Mouse (Mus musculus): ENCODE measurements around the gene Sept7. TPM values are rescaled to one million over a fixed set of nuclear protein-coding genes. Genes with fewer than 3 reads are reported as not detected.

Sept7 gene
- polyA plus RNA-seq, 2 experiments, result 32.6 to 86.3 TPM

DNA sequence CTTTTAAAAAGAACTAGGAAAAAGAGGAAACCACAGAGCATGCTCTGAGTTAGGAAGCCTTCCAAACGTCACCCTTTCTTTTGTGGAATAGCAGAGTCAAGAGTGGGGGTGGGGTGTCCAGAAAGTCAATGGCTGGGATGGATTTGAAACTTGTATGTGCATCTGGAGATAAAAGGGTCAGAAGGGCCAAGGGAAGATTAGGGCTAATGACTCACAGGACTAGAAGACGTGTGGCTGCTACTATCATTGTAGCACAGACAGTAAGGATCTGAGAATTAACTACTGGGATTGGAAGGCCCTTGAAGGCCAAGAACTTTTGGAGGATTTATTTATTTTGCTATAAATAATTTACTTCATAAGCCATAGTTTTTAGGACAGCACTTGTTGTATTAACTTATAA, 36.0 kb upstream of the Sept7 start:
- Histone ChIP-seq H3K9ac (replicated peaks) (no peak overlapping the region), H3K27me3 (ENCODE audit: control insufficient read depth, insufficient read depth, low read length) (no peaks in the 10 kb centered on the region), H3K9me3 (ENCODE audit: control insufficient read depth, low read length) (no peaks in the 10 kb centered on the region), H3K36me3 (replicated peaks; ENCODE audit: control insufficient read depth, insufficient read depth, low read depth) (no peaks in the 10 kb centered on the region), H3K27ac (no peak overlapping the region), H3K4me2 (ENCODE audit: low read depth) (no peak overlapping the region), H3K4me3 (ENCODE audit: insufficient read depth in 1 of 2, low read depth in 2 of 2, low read length in 2 of 2) (no peak overlapping the region), H3K4me1 (replicated peaks; ENCODE audit: control insufficient read depth in 2 of 2, insufficient read depth in 2 of 2, low read length in 1 of 2) (peaks cover 0 to 8% of the 10 kb centered on the region in 2 experiments; a peak in 2 of 4 replicates)
- 2% methylated on average over 2 of the region's 2 CpGs for WGBS (ENCODE audit: insufficient replicate concordance)
- TF ChIP-seq CTCF (IDR thresholded peaks at IDR 0.05; ENCODE audit: low read depth) (no peak), EP300 (IDR thresholded peaks at IDR 0.05; ENCODE audit: low read depth) (no peak)
- DNase-seq (ENCODE audit: low read depth in 3 of 3, low spot score in 3 of 3) (no peak), ATAC-seq (ENCODE audit: insufficient read depth) (no peak)

GRCm38 (mm10) chr9:25218954-25219353, 33.3 kb upstream of the Sept7 start:
- no peak for DNase-seq (ENCODE audit: low read depth in 3 of 3, low spot score in 3 of 3)
- Histone ChIP-seq H3K27ac (no peak overlapping the region), H3K36me3 (replicated peaks; ENCODE audit: control insufficient read depth, insufficient read depth, low read depth) (no peaks in the 10 kb centered on the region), H3K4me2 (ENCODE audit: low read depth) (no peak overlapping the region), H3K9me3 (ENCODE audit: control insufficient read depth, low read length) (no peaks in the 10 kb centered on the region), H3K9ac (replicated peaks) (no peak overlapping the region), H3K4me1 (replicated peaks; ENCODE audit: control insufficient read depth in 2 of 2, insufficient read depth in 2 of 2, low read length in 1 of 2) (peaks cover 0 to 8% of the 10 kb centered on the region in 2 experiments; a peak in 2 of 4 replicates), H3K4me3 (ENCODE audit: insufficient read depth in 1 of 2, low read depth in 2 of 2, low read length in 2 of 2) (no peak overlapping the region), H3K27me3 (ENCODE audit: control insufficient read depth, insufficient read depth, low read length) (no peaks in the 10 kb centered on the region)
- 51% methylated on average over 3 of the region's 3 CpGs for WGBS (ENCODE audit: insufficient replicate concordance)
- no peak for ATAC-seq (ENCODE audit: insufficient read depth)
- no peak for TF ChIP-seq CTCF (IDR thresholded peaks at IDR 0.05; ENCODE audit: low read depth)
- no peak for TF ChIP-seq EP300 (IDR thresholded peaks at IDR 0.05; ENCODE audit: low read depth)

DNA sequence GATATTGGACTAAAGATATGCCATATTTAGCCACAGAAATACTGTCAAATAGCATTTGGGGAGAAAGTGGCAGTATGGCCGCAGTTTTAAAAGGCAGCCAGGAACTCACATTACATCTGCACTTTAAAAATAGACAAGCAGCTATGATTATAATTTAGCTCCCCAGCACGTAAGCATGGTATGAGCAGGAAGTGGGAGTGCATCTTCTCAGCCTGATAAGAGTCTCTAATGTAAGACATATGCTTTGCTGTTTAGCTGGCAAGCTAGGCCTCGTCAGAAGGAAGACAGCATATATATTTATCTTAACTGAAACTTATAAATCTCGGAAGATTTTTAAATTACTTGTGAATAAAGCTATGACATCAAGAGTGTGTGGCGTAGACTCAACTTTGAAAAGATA, 32.4 kb upstream of the Sept7 start:
- 19% methylated on average over 5 of the region's 5 CpGs for WGBS (ENCODE audit: insufficient replicate concordance)
- peaks cover 0 to 7% of the 10 kb centered on the region in 2 experiments; a peak in 2 of 4 replicates for H3K4me1 ChIP-seq (replicated peaks; ENCODE audit: control insufficient read depth in 2 of 2, insufficient read depth in 2 of 2, low read length in 1 of 2)
- no peak for DNase-seq (ENCODE audit: low read depth in 3 of 3, low spot score in 3 of 3)

GRCm38 (mm10) chr9:25224959-25225358, 27.3 kb upstream of the Sept7 start:
- Histone ChIP-seq H3K27me3 (ENCODE audit: control insufficient read depth, insufficient read depth, low read length) (no peaks in the 10 kb centered on the region), H3K4me3 (ENCODE audit: insufficient read depth in 1 of 2, low read depth in 2 of 2, low read length in 2 of 2) (no peak overlapping the region), H3K9me3 (ENCODE audit: control insufficient read depth, low read length) (no peaks in the 10 kb centered on the region), H3K36me3 (replicated peaks; ENCODE audit: control insufficient read depth, insufficient read depth, low read depth) (no peaks in the 10 kb centered on the region), H3K4me2 (ENCODE audit: low read depth) (no peak overlapping the region), H3K27ac (no peak overlapping the region), H3K9ac (replicated peaks) (no peak overlapping the region), H3K4me1 (replicated peaks; ENCODE audit: control insufficient read depth in 2 of 2, insufficient read depth in 2 of 2, low read length in 1 of 2) (no peaks in the 10 kb centered on the region)
- TF ChIP-seq CTCF (IDR thresholded peaks at IDR 0.05; ENCODE audit: low read depth) (no peak), EP300 (IDR thresholded peaks at IDR 0.05; ENCODE audit: low read depth) (no peak)
- WGBS (ENCODE audit: insufficient replicate concordance), result 66% methylated on average over 4 of the region's 4 CpGs
- ATAC-seq (ENCODE audit: insufficient read depth) (no peak), DNase-seq (ENCODE audit: low read depth in 3 of 3, low spot score in 3 of 3) (no peak)

More for the DNA sequence above, 32.4 kb upstream of the Sept7 start:
- TF ChIP-seq EP300 (IDR thresholded peaks at IDR 0.05; ENCODE audit: low read depth), result no peak
- TF ChIP-seq CTCF (IDR thresholded peaks at IDR 0.05; ENCODE audit: low read depth), result no peak
- H3K27ac ChIP-seq, result no peak overlapping the region
- no peaks in the 10 kb centered on the region for H3K36me3 ChIP-seq (replicated peaks; ENCODE audit: control insufficient read depth, insufficient read depth, low read depth)
- no peak overlapping the region for H3K9ac ChIP-seq (replicated peaks)
- H3K4me3 ChIP-seq (ENCODE audit: insufficient read depth in 1 of 2, low read depth in 2 of 2, low read length in 2 of 2), result no peak overlapping the region
- no peak for ATAC-seq (ENCODE audit: insufficient read depth)
- H3K4me2 ChIP-seq (ENCODE audit: low read depth), result no peak overlapping the region
- H3K27me3 ChIP-seq (ENCODE audit: control insufficient read depth, insufficient read depth, low read length), result no peaks in the 10 kb centered on the region
- no peaks in the 10 kb centered on the region for H3K9me3 ChIP-seq (ENCODE audit: control insufficient read depth, low read length)

- no peak for ATAC-seq (ENCODE audit: insufficient read depth)
- H3K9ac ChIP-seq (replicated peaks), result no peak overlapping the region
- H3K27me3 ChIP-seq (ENCODE audit: control insufficient read depth, insufficient read depth, low read length), result no peaks in the 10 kb centered on the region
- no peak overlapping the region for H3K4me2 ChIP-seq (ENCODE audit: low read depth)
- DNase-seq (ENCODE audit: low read depth in 3 of 3, low spot score in 3 of 3), result no peak
- H3K4me1 ChIP-seq (replicated peaks; ENCODE audit: control insufficient read depth in 2 of 2, insufficient read depth in 2 of 2, low read length in 1 of 2), result no peaks in the 10 kb centered on the region
- no peak overlapping the region for H3K4me3 ChIP-seq (ENCODE audit: insufficient read depth in 1 of 2, low read depth in 2 of 2, low read length in 2 of 2)
- H3K36me3 ChIP-seq (replicated peaks; ENCODE audit: control insufficient read depth, insufficient read depth, low read depth), result no peaks in the 10 kb centered on the region
- no peak overlapping the region for H3K27ac ChIP-seq
- TF ChIP-seq EP300 (IDR thresholded peaks at IDR 0.05; ENCODE audit: low read depth) (no peak), CTCF (IDR thresholded peaks at IDR 0.05; ENCODE audit: low read depth) (no peak)
- WGBS (ENCODE audit: insufficient replicate concordance), result 48% methylated on average over 6 of the region's 6 CpGs
- no peaks in the 10 kb centered on the region for H3K9me3 ChIP-seq (ENCODE audit: control insufficient read depth, low read length)
Observed at GRCm38 (mm10) chr9:25229740-25230139, 22.5 kb upstream of the Sept7 start.
